Mouse (Mus musculus) midbrain, embryonic 14.5 days (tissue): ENCODE data around the gene Hibadh. TPM values are rescaled to one million over a fixed set of nuclear protein-coding genes. Genes with fewer than 3 reads are reported as not detected.
A peak's percentile ranks its signal among the peaks of the same experiment; 100 is the strongest.
"Not testable (repeated sequence)": the region's sequence is repeated elsewhere in the genome, so short reads cannot be mapped to it uniquely, and the experiment has no call there.

Experiments used
- ATAC-seq: fragments of 200-750 bp; cut with Nextera tagmentation; 2 replicates; pipeline ENCODE4 v1.8.0; 2017; ENCODE audit warnings: moderate number of reproducible peaks, moderate library complexity; ENCODE audit not compliant: low FRiP score, low TSS enrichment
- DNase-seq: peaks from one replicate; pipeline ENCODE4 v3.0.0-alpha.2; 2015
- H3K27ac ChIP-seq: fragments of 300-500 bp; sonication (generic); replicated peaks from 2 replicates; pipeline ENCODE4 v1.5.1; 2014; ENCODE audit warnings: mild to moderate bottlenecking, low read depth, low read length, moderate library complexity
- H3K27me3 ChIP-seq: fragments of 300-500 bp; sonication (generic); 2 replicates; pipeline ENCODE4 v1.6.1; 2014; ENCODE audit warnings: low read length, control low read depth, mixed read lengths; ENCODE audit not compliant: control insufficient read depth, insufficient read depth
- H3K36me3 ChIP-seq: fragments of 300-500 bp; sonication (generic); 2 replicates; pipeline ENCODE4 v1.6.1; 2014; ENCODE audit warnings: low read length, control low read depth; ENCODE audit not compliant: control insufficient read depth, insufficient read depth
- H3K4me1 ChIP-seq: fragments of 300-500 bp; sonication (generic); 2 replicates; pipeline ENCODE4 v1.6.1; 2014; ENCODE audit warnings: mild to moderate bottlenecking, antibody characterized with exemption, low read length, control low read depth; ENCODE audit not compliant: control insufficient read depth, insufficient read depth
- H3K4me2 ChIP-seq: fragments of 300-500 bp; sonication (generic); 2 replicates; pipeline ENCODE4 v1.6.1; 2014; ENCODE audit warnings: mild to moderate bottlenecking, low read length, moderate library complexity
- H3K4me3 ChIP-seq: fragments of 300-500 bp; sonication (generic); replicated peaks from 2 replicates; pipeline ENCODE4 v1.5.1; 2014; ENCODE audit warnings: low read depth, low read length
- H3K9ac ChIP-seq: fragments of 300-500 bp; sonication (generic); replicated peaks from 2 replicates; pipeline ENCODE4 v1.6.1; 2014; ENCODE audit warnings: mild to moderate bottlenecking, low read length, moderate library complexity
- H3K9me3 ChIP-seq: fragments of 300-500 bp; sonication (generic); 2 replicates; pipeline ENCODE4 v1.6.1; 2016; ENCODE audit warnings: low read length, control low read depth, mixed read lengths; ENCODE audit not compliant: control insufficient read depth
- WGBS: fragments of 180-500 bp; shearing (Covaris S2); extraction: QIAGEN DNeasy Blood & Tissue Kit; methylation state at CpG from one replicate; pipeline ENCODE4 v1.1.7; 2014; 5-methylcytosine and 5-hydroxymethylcytosine counted together
- polyA plus RNA-seq: library from polyadenylated mRNA; unstranded; fragments of >200 nt; fragmentation: Nextera tagmentation; extraction: Ambion mirVana; gene quantifications from 2 replicates; pipeline ENCODE4 v1.2.1, GENCODE M21; 2014

Hibadh gene
- 40.8 and 51.9 TPM in 2 replicates for polyA plus RNA-seq

DNA sequence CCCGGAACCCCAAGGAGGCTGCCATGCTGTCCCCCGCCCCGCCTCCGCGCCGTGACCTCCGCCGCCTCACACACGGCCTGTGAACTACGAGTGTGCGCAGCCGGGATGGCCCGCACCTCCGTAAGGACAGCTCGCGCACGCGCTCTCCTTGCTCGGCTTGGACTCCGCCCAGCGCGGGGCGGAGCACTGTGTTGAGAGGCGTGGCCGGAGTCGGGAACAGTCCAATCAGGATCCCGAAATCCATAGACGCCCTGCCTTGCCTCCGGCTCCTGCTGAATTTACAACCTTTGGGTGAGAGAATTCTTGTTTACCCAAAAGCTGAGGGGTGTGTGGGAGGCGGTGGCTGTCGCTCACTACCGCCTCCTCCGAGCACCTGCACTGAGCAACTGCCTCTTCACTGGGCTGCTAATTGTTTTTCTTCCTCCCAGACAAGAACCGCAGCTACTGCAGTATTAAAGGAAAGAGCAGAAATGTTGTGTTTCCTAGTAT is at the start of gene Hibadh:
Hibadh (minus strand) TSS at position 166 of the 489 bp plus-strand sequence.
- H3K9me3 ChIP-seq = no peaks in the 10 kb centered on the region
- peak within 1 kb of the TSS; percentile 73 for H3K27ac ChIP-seq
- WGBS = under 1% methylated on average over 34 of the region's 34 CpGs
- H3K27me3 ChIP-seq = no peaks in the 10 kb centered on the region
- peak; percentile 99 for DNase-seq
- H3K4me2 ChIP-seq = peak within 1 kb of the TSS; percentile 74
- ATAC-seq = peak; percentile 99
- H3K36me3 ChIP-seq = no peaks in the 10 kb centered on the region
- peak within 1 kb of the TSS; percentile 71 for H3K4me3 ChIP-seq
- H3K9ac ChIP-seq = peak within 1 kb of the TSS; percentile 81
- H3K4me1 ChIP-seq = peaks cover 8% of the 10 kb centered on the region; the same call in 1 of the 2 replicates

DNA sequence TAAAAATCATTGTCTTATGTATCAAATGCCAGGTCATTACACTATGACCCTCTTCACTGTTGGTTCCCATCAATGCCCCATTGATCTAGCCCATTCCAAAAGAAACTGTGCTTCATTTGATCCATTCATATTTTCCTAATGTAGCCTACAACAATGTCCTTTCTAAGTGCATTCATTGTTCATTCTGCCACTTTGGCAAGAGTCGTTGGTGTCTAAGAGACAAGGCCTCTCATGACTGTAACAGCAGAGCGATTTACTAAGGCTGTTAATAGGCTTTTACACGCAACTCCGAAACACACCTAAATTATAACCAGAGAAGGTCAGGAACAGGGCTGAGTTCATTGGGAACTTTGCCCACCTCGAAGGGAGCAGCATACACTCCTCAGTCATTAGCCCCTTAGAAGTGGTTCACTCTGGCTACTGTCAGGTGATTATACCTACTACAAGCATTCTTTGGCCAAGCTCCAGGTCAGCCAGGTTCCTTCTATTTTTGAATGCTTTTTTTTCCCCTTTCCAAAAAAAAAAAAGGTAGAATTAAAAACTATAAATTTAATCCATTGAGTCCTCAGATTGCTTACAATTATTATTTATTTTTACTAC is 46.8 kb upstream of the Hibadh start:
- H3K4me1 ChIP-seq = 0 out of 2 replicates have a peak, but pooled peaks cover 3% of the 10 kb centered on the region
- no peak overlapping the region for H3K9ac ChIP-seq
- H3K36me3 ChIP-seq = no peaks in the 10 kb centered on the region
- no peak for ATAC-seq
- no peak overlapping the region for H3K4me3 ChIP-seq
- H3K27ac ChIP-seq = no peak overlapping the region
- no peaks in the 10 kb centered on the region for H3K9me3 ChIP-seq
- no peak for DNase-seq
- H3K27me3 ChIP-seq = no peaks in the 10 kb centered on the region
- H3K4me2 ChIP-seq = no peak overlapping the region
- 75% methylated on average over 5 of the region's 5 CpGs for WGBS

- Histone ChIP-seq H3K4me2 (no peak overlapping the region), H3K27me3 (no peaks in the 10 kb centered on the region), H3K4me1 (0 out of 2 replicates have a peak, but pooled peaks cover 3% of the 10 kb centered on the region), H3K27ac (no peak overlapping the region), H3K36me3 (no peaks in the 10 kb centered on the region), H3K9ac (no peak overlapping the region), H3K9me3 (no peaks in the 10 kb centered on the region), H3K4me3 (no peak overlapping the region)
- DNase-seq (no peak), ATAC-seq (no peak)
- 88% methylated on average over 3 of the region's 3 CpGs for WGBS
Measured at GRCm38 (mm10) chr6:52682607-52683006, 42.4 kb upstream of the Hibadh start.

- H3K4me1 ChIP-seq = 0 out of 2 replicates have a peak, but pooled peaks cover 3% of the 10 kb centered on the region
- H3K9ac ChIP-seq = no peak overlapping the region
- no peaks in the 10 kb centered on the region for H3K36me3 ChIP-seq
- no peak for ATAC-seq
- 82% methylated on average over 6 of the region's 6 CpGs for WGBS
- no peak overlapping the region for H3K4me2 ChIP-seq
- H3K27me3 ChIP-seq = no peaks in the 10 kb centered on the region
- H3K9me3 ChIP-seq = no peaks in the 10 kb centered on the region
- no peak overlapping the region for H3K4me3 ChIP-seq
- no peak for DNase-seq
- H3K27ac ChIP-seq = no peak overlapping the region
Measured at GRCm38 (mm10) chr6:52681847-52682485, 41.8 kb upstream of the Hibadh start.

DNA sequence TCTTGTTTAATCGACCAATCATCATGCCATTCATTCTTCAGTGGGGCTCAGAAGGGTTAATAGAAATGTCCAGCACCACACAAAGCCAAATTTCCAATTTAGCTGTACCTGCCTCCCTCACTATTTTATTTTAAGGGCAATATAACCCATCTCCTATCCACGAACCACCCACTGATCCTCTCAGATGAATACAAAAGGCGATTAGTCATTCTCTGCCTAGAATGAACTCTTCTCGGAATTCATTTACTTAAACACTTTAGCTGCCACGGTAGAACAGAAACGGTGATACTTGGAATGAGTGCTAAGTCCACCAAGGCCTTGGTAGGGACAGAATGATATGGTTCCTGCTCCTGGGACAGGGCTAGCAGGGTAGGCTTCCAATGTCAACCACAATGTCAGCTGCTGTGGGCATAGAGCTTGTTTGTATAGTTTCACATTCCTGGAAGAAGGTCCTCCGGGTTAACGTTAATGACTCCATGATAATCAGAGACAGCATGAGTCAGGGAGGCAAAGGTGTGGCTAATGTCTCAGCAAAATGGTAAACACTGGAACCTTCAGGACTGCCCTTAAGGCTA is 40.4 kb upstream of the Hibadh start:
- WGBS = 50% methylated on average over 8 of the region's 8 CpGs
- H3K4me2 ChIP-seq = no peak overlapping the region
- H3K4me1 ChIP-seq = 0 out of 2 replicates have a peak, but pooled peaks cover 3% of the 10 kb centered on the region
- H3K9ac ChIP-seq = no peak overlapping the region
- no peaks in the 10 kb centered on the region for H3K9me3 ChIP-seq
- H3K27me3 ChIP-seq = no peaks in the 10 kb centered on the region
- H3K27ac ChIP-seq = no peak overlapping the region
- DNase-seq = no peak
- H3K36me3 ChIP-seq = no peaks in the 10 kb centered on the region
- no peak for ATAC-seq
- no peak overlapping the region for H3K4me3 ChIP-seq

- WGBS = 90% methylated on average over 9 of the region's 9 CpGs
- Histone ChIP-seq H3K27me3 (no peaks in the 10 kb centered on the region), H3K36me3 (no peaks in the 10 kb centered on the region), H3K4me3 (no peak overlapping the region), H3K9me3 (no peaks in the 10 kb centered on the region), H3K4me2 (no peak overlapping the region), H3K9ac (no peak overlapping the region), H3K4me1 (0 out of 2 replicates have a peak, but pooled peaks cover 3% of the 10 kb centered on the region), H3K27ac (no peak overlapping the region)
- no peak for DNase-seq
- no peak for ATAC-seq
Measured at GRCm38 (mm10) chr6:52679565-52679964, 39.4 kb upstream of the Hibadh start.

GRCm38 (mm10) chr6:52677534-52677933 is 37.3 kb upstream of the Hibadh start:
- H3K4me2 ChIP-seq, H3K9ac ChIP-seq, H3K4me1 ChIP-seq, ATAC-seq, DNase-seq, H3K9me3 ChIP-seq, H3K27me3 ChIP-seq, H3K36me3 ChIP-seq, H3K4me3 ChIP-seq, H3K27ac ChIP-seq: not testable (repeated sequence)
- 77% methylated on average over 4 of the region's 4 CpGs for WGBS

- H3K4me3 ChIP-seq = no peak overlapping the region
- WGBS = 65% methylated on average over 4 of the region's 4 CpGs
- DNase-seq (no peak), ATAC-seq (no peak)
- H3K27me3 ChIP-seq = no peaks in the 10 kb centered on the region
- H3K4me2 ChIP-seq = no peak overlapping the region
- no peak overlapping the region for H3K27ac ChIP-seq
- no peaks in the 10 kb centered on the region for H3K36me3 ChIP-seq
- H3K9me3 ChIP-seq = no peaks in the 10 kb centered on the region
- no peak overlapping the region for H3K9ac ChIP-seq
- no peaks in the 10 kb centered on the region for H3K4me1 ChIP-seq
Measured at GRCm38 (mm10) chr6:52675222-52675921, 35.2 kb upstream of the Hibadh start.
